Mouse (Mus musculus) cerebellum, adult 2 months (tissue): Measurements from ENCODE around the gene Pkn3. TPM values are rescaled to one million over a fixed set of nuclear protein-coding genes. Genes with fewer than 3 reads are reported as not detected.

Experiments
- DNase-seq, 2 experiments: peaks; one replicate each; pipeline ENCODE4 v3.0.0; 2021
- H3K27ac ChIP-seq: fragments of 200-500 bp; 2 replicates; pipeline ENCODE4 v1.5.1; 2012; ENCODE audit warnings: low read length, control low read depth, inconsistent platforms; ENCODE audit not compliant: insufficient read depth
- H3K27me3 ChIP-seq: fragments of 200-500 bp; 2 replicates; pipeline ENCODE4 v1.6.1; 2012; ENCODE audit warnings: inconsistent platforms, mild to moderate bottlenecking, low read length, moderate library complexity; ENCODE audit not compliant: control insufficient read depth, insufficient read depth
- H3K4me1 ChIP-seq: fragments of 200-500 bp; 2 replicates; pipeline ENCODE4 v1.6.1; 2011; ENCODE audit warnings: low read length; ENCODE audit not compliant: control insufficient read depth, insufficient read depth
- H3K4me3 ChIP-seq: fragments of 200-500 bp; replicated peaks from 2 replicates; pipeline ENCODE3; 2011; ENCODE audit warnings: mild to moderate bottlenecking, low read depth, low read length, control low read depth; ENCODE audit not compliant: insufficient read depth
- CTCF ChIP-seq: fragments of 200-500 bp; IDR thresholded peaks from 2 replicates; pipeline ENCODE4 v1.5.1; 2011; ENCODE audit warnings: low read depth, mild to moderate bottlenecking, control low read depth, low read length, moderate library complexity, borderline replicate concordance; ENCODE audit not compliant: insufficient read depth
- POLR2A ChIP-seq: fragments of 200-500 bp; IDR thresholded peaks from 2 replicates; pipeline ENCODE4 v1.6.1; 2011; ENCODE audit warnings: low read length, control low read depth, borderline replicate concordance; ENCODE audit not compliant: insufficient read depth
- WGBS: fragments of 180-500 bp; shearing (Covaris S2); methylation state at CpG from one replicate; pipeline ENCODE4 v1.1.7; 2018; 5-methylcytosine and 5-hydroxymethylcytosine counted together
- polyA plus RNA-seq: library from polyadenylated mRNA; depleted of rRNA; stranded (reverse); fragments of >200 nt; gene quantifications from 2 replicates; pipeline ENCODE4 v1.2.3, GENCODE M21; 2012

The Pkn3 gene
- polyA plus RNA-seq, 1 experiment, result 2.4 TPM

DNA sequence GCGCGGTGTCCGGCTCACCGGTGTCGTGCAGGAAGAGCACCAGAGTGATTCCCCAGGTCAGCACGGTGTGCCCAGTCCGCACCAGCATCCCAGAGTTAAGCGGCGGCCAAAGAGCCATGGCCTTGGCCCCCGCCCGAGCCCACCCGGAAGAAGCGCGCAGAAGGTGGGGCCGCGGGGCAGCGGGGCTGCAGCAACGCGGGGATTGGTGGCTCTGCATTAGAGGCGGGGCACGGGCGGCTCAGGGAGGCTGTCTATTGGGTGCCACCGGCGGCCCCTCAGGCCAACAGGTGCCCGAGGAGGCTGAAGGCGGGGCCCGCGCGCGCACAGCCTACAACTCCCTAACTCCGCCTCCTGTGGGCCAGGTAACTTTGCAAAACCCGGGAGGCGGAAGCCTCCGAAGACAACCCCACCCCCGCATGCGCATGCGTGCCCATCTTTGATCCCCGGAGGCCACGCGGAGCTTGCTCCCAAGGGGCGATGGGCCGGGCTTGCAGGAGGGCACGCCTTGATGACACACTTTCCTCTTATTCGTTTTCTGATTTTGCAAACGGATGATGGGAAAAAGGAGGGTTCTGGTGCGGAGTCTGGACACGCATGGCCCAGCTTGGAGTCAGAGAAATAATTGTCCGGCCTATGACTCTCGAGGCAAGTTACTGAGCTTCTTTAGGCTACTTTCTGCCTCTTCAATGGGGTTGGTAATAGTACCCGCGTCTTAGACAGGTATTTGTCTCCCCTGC lies 16.2 kb downstream of the Pkn3 start, which contains the start of gene Zdhhc12:
Gene Zdhhc12 (minus strand): TSS at position 178 of the 737 bp plus-strand sequence.
- no peak within 1 kb of the TSS for H3K27ac ChIP-seq

DNA sequence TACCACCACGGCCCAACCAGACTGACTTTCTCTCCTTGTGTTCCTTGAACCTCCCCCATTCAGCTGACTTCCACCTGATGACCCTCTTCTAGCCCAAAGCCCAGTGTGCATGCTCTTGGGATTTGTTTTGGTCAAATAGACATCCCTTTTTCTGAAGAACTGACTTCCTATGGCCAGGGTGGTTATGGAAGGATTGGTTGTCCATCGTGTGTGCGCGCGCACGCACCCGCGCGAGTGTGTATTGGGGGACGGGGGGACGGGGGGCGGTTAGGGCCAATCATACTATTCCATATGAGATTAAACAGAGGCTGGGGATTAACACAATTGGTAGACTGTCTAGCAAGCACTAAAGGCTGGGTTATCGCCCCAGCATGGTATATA lies 16.7 kb downstream of the Pkn3 start:
- WGBS, result 4% methylated on average over 13 of the region's 13 CpGs
- no peak for DNase-seq
- Histone ChIP-seq H3K4me1 (no peaks in the 10 kb centered on the region; the same call in 1 of the 2 replicates), H3K4me3 (peak overlapping the region; percentile 60), H3K27me3 (no peaks in the 10 kb centered on the region), H3K27ac (no peak overlapping the region)
- TF ChIP-seq POLR2A, result no peak
- TF ChIP-seq CTCF, result no peak

More for the DNA sequence above, 16.2 kb downstream of the Pkn3 start, which contains the start of gene Zdhhc12:
- TF ChIP-seq CTCF (no peak), POLR2A (peak; percentile 32; the same call in 1 of the 2 replicates)
- DNase-seq, result peak; percentile 91 to 96
- Histone ChIP-seq H3K4me3 (peak within 1 kb of the TSS; percentile 60), H3K4me1 (no peaks in the 10 kb centered on the region; the same call in 1 of the 2 replicates), H3K27me3 (no peaks in the 10 kb centered on the region)
- under 1% methylated on average over 50 of the region's 51 CpGs for WGBS

DNA sequence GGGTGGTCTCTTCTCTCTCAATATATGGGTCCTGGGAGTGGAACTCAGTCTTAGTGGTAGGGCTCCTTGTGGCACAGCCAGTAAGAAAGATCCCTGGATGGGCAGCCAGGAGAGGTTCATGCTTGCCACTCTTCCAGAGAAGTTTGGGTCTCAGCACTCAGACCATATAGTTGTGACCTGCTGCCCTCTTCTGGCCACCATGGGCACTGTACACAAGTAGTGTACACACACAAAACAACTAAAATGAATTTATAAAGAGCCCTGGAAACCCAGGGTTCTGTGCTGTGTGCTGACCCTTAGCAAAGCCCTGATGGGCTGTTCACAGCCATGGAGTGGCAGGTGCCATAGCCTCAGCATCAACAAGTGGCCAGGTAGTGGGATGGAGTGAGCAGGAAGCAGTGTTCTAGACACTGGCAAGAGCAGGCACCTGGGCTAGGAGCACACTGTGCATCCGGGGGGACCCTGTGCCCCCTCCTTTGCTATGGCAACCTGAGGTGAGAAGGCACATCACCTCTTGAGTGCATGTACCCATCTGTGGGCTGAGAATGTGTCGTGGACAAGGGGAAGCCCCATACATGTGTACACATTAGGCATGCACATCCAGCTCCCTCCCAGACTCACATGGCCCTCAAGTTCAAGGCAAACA lies 18.5 kb downstream of the Pkn3 start:
- Histone ChIP-seq H3K27me3 (no peaks in the 10 kb centered on the region), H3K27ac (no peak overlapping the region), H3K4me3 (no peak overlapping the region), H3K4me1 (no peaks in the 10 kb centered on the region; the same call in 1 of the 2 replicates)
- TF ChIP-seq CTCF (peak; percentile 64; the same call in 1 of the 2 replicates), POLR2A (no peak)
- DNase-seq, result no peak
- 90% methylated on average over 2 of the region's 2 CpGs for WGBS

DNA sequence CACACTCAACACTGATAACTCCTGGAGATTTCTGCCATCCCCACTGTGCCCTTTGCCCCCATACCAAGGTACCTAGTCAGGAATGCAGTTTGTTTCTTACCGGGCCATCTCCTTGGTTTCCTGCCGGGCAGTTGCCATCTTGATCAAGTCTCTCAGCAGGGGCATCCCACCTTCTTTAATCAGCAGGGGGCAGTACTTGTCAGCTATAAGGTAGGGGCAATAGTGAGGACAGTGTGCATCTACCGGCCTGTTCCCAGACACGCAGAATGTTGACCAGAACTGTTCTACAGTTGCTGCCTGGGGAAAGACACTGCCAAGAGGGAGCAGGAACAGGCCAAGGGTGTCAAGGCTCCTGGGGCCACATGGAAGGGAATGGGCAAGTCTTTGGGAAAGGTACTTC lies 22.7 kb downstream of the Pkn3 start:
- TF ChIP-seq CTCF (no peak), POLR2A (no peak)
- no peaks in the 10 kb centered on the region for H3K27me3 ChIP-seq
- H3K27ac ChIP-seq, result no peak overlapping the region
- H3K4me3 ChIP-seq, result no peak overlapping the region
- DNase-seq, result no peak
- WGBS, result 56% methylated on average over 4 of the region's 4 CpGs
- H3K4me1 ChIP-seq, result no peaks in the 10 kb centered on the region

DNA sequence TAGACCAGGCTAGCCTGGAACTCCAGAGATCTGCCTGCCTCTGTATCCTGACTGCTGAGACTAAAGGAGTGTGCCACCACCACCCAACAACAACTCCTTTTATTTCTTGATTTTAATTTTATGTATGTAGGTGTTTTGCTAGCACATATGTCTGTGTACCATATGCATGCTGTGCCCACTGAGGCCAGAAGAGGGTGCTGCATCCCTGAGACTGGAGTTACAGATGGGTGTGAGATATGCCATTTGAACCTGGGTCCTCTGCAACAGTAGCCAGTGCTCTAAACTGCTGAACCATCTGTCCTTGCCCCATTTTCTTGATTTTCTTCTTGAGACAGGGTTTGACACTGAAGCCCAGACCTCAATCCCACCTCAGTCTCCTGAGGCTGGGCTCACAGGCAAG lies 28.9 kb downstream of the Pkn3 start:
- DNase-seq, result peak; percentile 44 to 63

DNA sequence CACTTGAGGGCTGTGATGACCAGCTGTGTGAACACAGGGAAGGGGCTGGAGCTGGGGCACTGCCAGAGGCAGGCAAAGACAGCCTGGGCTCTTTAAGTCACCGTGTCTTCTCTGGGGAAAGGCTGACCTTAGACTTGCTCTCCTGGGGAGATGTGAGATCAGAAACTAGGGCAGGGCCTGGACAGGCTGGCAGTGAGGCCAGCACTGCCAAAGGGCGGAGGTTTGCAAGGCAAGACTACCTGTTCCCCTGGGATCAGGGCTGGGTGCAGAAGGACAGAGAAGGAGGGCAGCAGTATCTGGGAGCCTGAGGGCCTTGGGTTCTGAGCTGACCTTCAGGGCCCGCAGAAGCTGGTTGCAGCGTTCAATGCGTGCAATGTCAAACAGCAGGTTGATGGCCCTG lies 30.2 kb downstream of the Pkn3 start:
- H3K27me3 ChIP-seq, result no peaks in the 10 kb centered on the region
- no peak overlapping the region for H3K27ac ChIP-seq

More for the DNA sequence above, 28.9 kb downstream of the Pkn3 start:
- Histone ChIP-seq H3K4me3 (no peak overlapping the region), H3K27me3 (no peaks in the 10 kb centered on the region), H3K27ac (no peak overlapping the region), H3K4me1 (no peaks in the 10 kb centered on the region)
- no peak for TF ChIP-seq POLR2A
- peak; percentile 79 for TF ChIP-seq CTCF

DNA sequence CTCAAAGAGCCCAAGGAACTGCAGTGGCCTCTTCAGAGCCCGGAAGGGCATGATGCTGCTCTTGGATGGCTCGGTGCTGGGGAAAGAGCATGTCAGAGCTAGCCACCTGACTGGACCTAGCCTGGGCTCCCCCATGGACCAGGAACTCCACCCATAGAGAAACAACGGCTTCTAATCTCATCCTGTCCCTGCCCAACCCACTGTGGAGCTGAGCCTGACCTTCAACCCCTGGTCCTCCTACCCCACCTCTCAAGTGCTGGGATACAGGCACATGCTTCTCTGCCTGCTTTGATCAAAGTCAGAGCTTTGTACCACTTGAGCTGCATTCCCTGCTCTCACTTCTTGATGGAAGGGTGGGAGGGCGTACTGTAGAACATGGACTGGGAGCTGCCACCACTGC lies 30.8 kb downstream of the Pkn3 start:
- no peak overlapping the region for H3K4me3 ChIP-seq
- no peak overlapping the region for H3K27ac ChIP-seq
- TF ChIP-seq CTCF (no peak), POLR2A (no peak)
- H3K27me3 ChIP-seq, result no peaks in the 10 kb centered on the region
- 89% methylated on average over 4 of the region's 4 CpGs for WGBS
- no peak for DNase-seq
- no peaks in the 10 kb centered on the region for H3K4me1 ChIP-seq

More for the DNA sequence above, 30.2 kb downstream of the Pkn3 start:
- no peak for DNase-seq
- no peak for TF ChIP-seq CTCF
- H3K4me3 ChIP-seq, result no peak overlapping the region
- 69% methylated on average over 5 of the region's 5 CpGs for whole genome bisulfite sequencing
- no peaks in the 10 kb centered on the region for H3K4me1 ChIP-seq

DNA sequence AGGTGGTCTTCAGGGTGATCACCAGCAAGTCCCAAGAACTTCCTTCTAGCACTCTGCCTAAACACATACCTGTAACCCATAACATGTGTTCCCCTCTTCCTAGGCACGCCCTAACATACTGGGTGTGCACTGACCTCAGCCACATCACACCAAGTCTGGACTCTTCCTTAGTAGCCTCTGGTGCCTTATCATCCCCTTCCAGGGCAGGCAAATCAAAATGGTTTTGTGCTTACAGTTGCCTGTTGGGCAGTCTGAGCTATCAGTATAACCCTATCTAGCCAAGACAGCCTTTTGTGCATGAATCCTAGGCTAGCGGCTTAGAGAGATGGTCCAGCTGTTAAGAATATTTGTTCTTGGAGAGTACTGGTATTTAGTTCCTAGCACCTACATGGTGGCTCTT lies 34.0 kb downstream of the Pkn3 start:
- TF ChIP-seq POLR2A (no peak), CTCF (no peak)
- H3K27me3 ChIP-seq, result no peaks in the 10 kb centered on the region
- H3K27ac ChIP-seq, result no peak overlapping the region
- no peaks in the 10 kb centered on the region for H3K4me1 ChIP-seq
- H3K4me3 ChIP-seq, result no peak overlapping the region
- no peak for DNase-seq
- WGBS, result 94% methylated on average over 2 of the region's 2 CpGs
